In genomic region chr10:21993515-21994373, GRCm38 (mm10) we compare ENCODE assay signal across 8 mouse cellular contexts.
DNase-seq lines count a peak whose midpoint lies in the region; ATAC-seq and TF ChIP-seq lines count a peak whose summit lies in the region.

No protein-coding gene starts in this region.

- H3K27me3 ChIP-seq in forebrain, embryonic 16.5 days (replicated peaks; ENCODE audit: control insufficient read depth, insufficient read depth, low read length) = no peaks in the 10 kb centered on the region; the same call in 1 of the 2 replicates
- H3K27me3 ChIP-seq in hindbrain, embryonic 11.5 days (ENCODE audit: control insufficient read depth, insufficient read depth, low read length) = peaks cover 15% of the 10 kb centered on the region
- no peaks in the 10 kb centered on the region for H3K27me3 ChIP-seq in limb, embryonic 11.5 days (ENCODE audit: control insufficient read depth, insufficient read depth, low read length)
- H3K27me3 ChIP-seq in stomach, postnatal 0 days (ENCODE audit: control insufficient read depth, insufficient read depth, low read length) = no peaks in the 10 kb centered on the region

- peak overlapping the region; percentile 99 for H3K27ac ChIP-seq in left cerebral cortex, adult 2 months
- peak overlapping the region; percentile 100 for H3K27ac ChIP-seq in brown adipose tissue, adult 24 weeks (replicated peaks; ENCODE audit: low read depth, low read length)
- H3K27ac ChIP-seq in forebrain, embryonic 16.5 days (ENCODE audit: low read length) = peak overlapping the region; percentile 76
- H3K27ac ChIP-seq in hindbrain, embryonic 11.5 days (ENCODE audit: low read depth, low read length) = peak overlapping the region; percentile 70
- H3K27ac ChIP-seq in limb, embryonic 11.5 days (replicated peaks; ENCODE audit: low read depth, low read length) = peak overlapping the region; percentile 53; the same call in 1 of the 2 replicates
- H3K27ac ChIP-seq in stomach, postnatal 0 days (replicated peaks) = peak overlapping the region; percentile 99

- peak overlapping the region; percentile 98 for H3K4me2 ChIP-seq in forebrain, embryonic 16.5 days (ENCODE audit: low read length)
- peak overlapping the region; percentile 92 for H3K4me2 ChIP-seq in hindbrain, embryonic 11.5 days (replicated peaks; ENCODE audit: low read depth, low read length)
- H3K4me2 ChIP-seq in limb, embryonic 11.5 days (ENCODE audit: low read depth, severe bottlenecking) = peak overlapping the region; percentile 66
- H3K4me2 ChIP-seq in stomach, postnatal 0 days (replicated peaks; ENCODE audit: low read depth) = peak overlapping the region; percentile 92

- intact Hi-C loops in left cerebral cortex, adult 2 months (cut with DNase I) = loop anchor here (2.0 to 5.0 kb wide), 5 partner anchors 111 to 393 kb away; partner anchors contain the start of gene Sgk1

- WGBS in forebrain, embryonic 16.5 days = under 1% methylated on average over 58 of the region's 60 CpGs
- WGBS in hindbrain, embryonic 11.5 days = under 1% methylated on average over 60 of the region's 60 CpGs
- WGBS in limb, embryonic 11.5 days = 0% methylated on average over 59 of the region's 60 CpGs
- under 1% methylated on average over 59 of the region's 60 CpGs for WGBS in stomach, postnatal 0 days

- TF ChIP-seq EP300 in stomach, postnatal 0 days (optimal IDR thresholded peaks at IDR 0.05) = no peak

- TF ChIP-seq CTCF in left cerebral cortex, adult 2 months (IDR thresholded peaks at IDR 0.05) = no peak
- no peak for TF ChIP-seq CTCF in stomach, postnatal 0 days (IDR thresholded peaks at IDR 0.05; ENCODE audit: low read depth)

- peak overlapping the region; percentile 66 for H3K9ac ChIP-seq in forebrain, embryonic 16.5 days (replicated peaks; ENCODE audit: low read depth, low read length)
- H3K9ac ChIP-seq in hindbrain, embryonic 11.5 days (ENCODE audit: low read depth, low read length) = peak overlapping the region; percentile 72
- H3K9ac ChIP-seq in limb, embryonic 11.5 days (ENCODE audit: low read length) = peak overlapping the region; percentile 76
- H3K9ac ChIP-seq in stomach, postnatal 0 days (ENCODE audit: low read length) = peak overlapping the region; percentile 95

- peak; percentile 68 for ATAC-seq in forebrain, embryonic 16.5 days
- ATAC-seq in hindbrain, embryonic 11.5 days (ENCODE audit: low FRiP score) = peak; percentile 84
- ATAC-seq in limb, embryonic 11.5 days (ENCODE audit: insufficient number of reproducible peaks, low FRiP score, low TSS enrichment, low read depth) = peak; percentile 64
- ATAC-seq in megakaryocyte-erythroid progenitor cell, adult 5-6 weeks (replicated peaks; ENCODE audit: low FRiP score, low TSS enrichment, poor library complexity, severe bottlenecking) = peak; percentile 38
- peak; percentile 72 for ATAC-seq in stomach, postnatal 0 days (ENCODE audit: low FRiP score, low TSS enrichment)

- DNase-seq in left cerebral cortex, adult 2 months (ENCODE audit: extremely low spot score in 1 of 2, low spot score in 2 of 2) = peak in 1 of 2 experiments; percentile 62
- DNase-seq in left cerebral cortex, adult 9 months (ENCODE audit: low spot score in 2 of 2) = no peak
- DNase-seq in hindbrain, embryonic 11.5 days (ENCODE audit: low spot score) = peak; percentile 76
- peak; percentile 76 for DNase-seq in limb, embryonic 11.5 days (ENCODE audit: low spot score)
- peak; percentile 71 for DNase-seq in stomach, postnatal 0 days (ENCODE audit: low spot score)

- no peaks in the 10 kb centered on the region for H3K4me1 ChIP-seq in brown adipose tissue, adult 24 weeks (ENCODE audit: control insufficient read depth, insufficient read depth, insufficient read length, low read length)
- peaks cover 11% of the 10 kb centered on the region for H3K4me1 ChIP-seq in forebrain, embryonic 16.5 days (replicated peaks; ENCODE audit: control insufficient read depth, insufficient read depth, low read length)
- H3K4me1 ChIP-seq in hindbrain, embryonic 11.5 days (replicated peaks; ENCODE audit: control insufficient read depth, insufficient read depth, low read length) = no peaks in the 10 kb centered on the region
- no peaks in the 10 kb centered on the region for H3K4me1 ChIP-seq in limb, embryonic 11.5 days (ENCODE audit: control insufficient read depth, insufficient read depth, low read length)
- H3K4me1 ChIP-seq in stomach, postnatal 0 days (replicated peaks; ENCODE audit: control insufficient read depth, insufficient read depth) = peaks cover 4% of the 10 kb centered on the region; the same call in 1 of the 2 replicates

- no peaks in the 10 kb centered on the region for H3K36me3 ChIP-seq in forebrain, embryonic 16.5 days (ENCODE audit: control insufficient read depth, insufficient read depth)
- H3K36me3 ChIP-seq in hindbrain, embryonic 11.5 days (ENCODE audit: control insufficient read depth, insufficient read depth, low read length) = no peaks in the 10 kb centered on the region
- H3K36me3 ChIP-seq in limb, embryonic 11.5 days (ENCODE audit: control insufficient read depth, insufficient read depth, low read length) = no peaks in the 10 kb centered on the region
- H3K36me3 ChIP-seq in stomach, postnatal 0 days (ENCODE audit: control insufficient read depth, insufficient read depth, low read length) = peaks cover 17% of the 10 kb centered on the region; the same call in 1 of the 2 replicates

- no peaks in the 10 kb centered on the region for H3K9me3 ChIP-seq in forebrain, embryonic 16.5 days (ENCODE audit: control insufficient read depth, low read length)
- H3K9me3 ChIP-seq in hindbrain, embryonic 11.5 days (ENCODE audit: control insufficient read depth, low read length) = no peaks in the 10 kb centered on the region
- no peaks in the 10 kb centered on the region for H3K9me3 ChIP-seq in limb, embryonic 11.5 days (ENCODE audit: control insufficient read depth, low read length)
- H3K9me3 ChIP-seq in stomach, postnatal 0 days (ENCODE audit: control insufficient read depth, low read length) = no peaks in the 10 kb centered on the region

- peak overlapping the region; percentile 64 for H3K4me3 ChIP-seq in left cerebral cortex, adult 2 months
- H3K4me3 ChIP-seq in brown adipose tissue, adult 24 weeks (ENCODE audit: insufficient read depth, low read depth, low read length) = peak overlapping the region; percentile 95
- peak overlapping the region; percentile 70 for H3K4me3 ChIP-seq in forebrain, embryonic 16.5 days (replicated peaks; ENCODE audit: low read length)
- H3K4me3 ChIP-seq in hindbrain, embryonic 11.5 days (ENCODE audit: low read depth, low read length) = peak overlapping the region; percentile 64
- H3K4me3 ChIP-seq in limb, embryonic 11.5 days (ENCODE audit: low read depth, low read length) = peak overlapping the region; percentile 50
- H3K4me3 ChIP-seq in stomach, postnatal 0 days (ENCODE audit: low read depth, low read length) = peak overlapping the region; percentile 85

Comparison
In these comparisons a context has a peak if more than half of its experiments do, and no peak if none do; other contexts are left out.
1. DNase-seq: peak in hindbrain, embryonic 11.5 days (single experiment), limb, embryonic 11.5 days (single experiment) and stomach, postnatal 0 days (single experiment); none in left cerebral cortex, adult 9 months (0 of 2).
2. Peak in every context shown above with its lines, with median percentiles within 50 percentile points of each other: H3K27ac ChIP-seq, H3K4me3 ChIP-seq, ATAC-seq, H3K4me2 ChIP-seq and H3K9ac ChIP-seq.